Mouse (Mus musculus) spleen, adult 2 months (tissue): ENCODE measurements around the gene Tln1. TPM values are rescaled to one million over a fixed set of nuclear protein-coding genes. Genes with fewer than 3 reads are reported as not detected.
A peak's percentile ranks its signal among the peaks of the same experiment; 100 is the strongest.
"Not testable (repeated sequence)": the region's sequence is repeated elsewhere in the genome, so short reads cannot be mapped to it uniquely, and the experiment has no call there.

Source experiments
- DNase-seq, 2 experiments: peaks; one replicate each; pipeline versions ENCODE4 v3.0.0 to v3.0.0-alpha.2; 2012 to 2021; ENCODE audit warnings: low spot score in 2 of 2, low read depth in 1 of 2
- H3K27ac ChIP-seq: fragments of 200-500 bp; 2 replicates; pipeline ENCODE4 v1.5.1; 2012; ENCODE audit warnings: low read length, inconsistent platforms; ENCODE audit not compliant: insufficient read depth
- H3K27me3 ChIP-seq: fragments of 200-500 bp; 2 replicates; pipeline ENCODE4 v1.6.1; 2012; ENCODE audit warnings: mild to moderate bottlenecking, moderate library complexity, low read length, inconsistent platforms; ENCODE audit not compliant: control insufficient read depth, insufficient read depth
- H3K36me3 ChIP-seq: fragments of 200-500 bp; 2 replicates; pipeline ENCODE4 v1.6.1; 2012; ENCODE audit warnings: mild to moderate bottlenecking, low read length, inconsistent platforms; ENCODE audit not compliant: control insufficient read depth, insufficient read depth
- H3K4me1 ChIP-seq: fragments of 200-500 bp; 2 replicates; pipeline ENCODE4 v1.6.1; 2011; ENCODE audit warnings: inconsistent platforms; ENCODE audit not compliant: control insufficient read depth, insufficient read depth, insufficient read length
- H3K4me3 ChIP-seq: fragments of 200-500 bp; 2 replicates; pipeline ENCODE4 v1.5.1; 2011; ENCODE audit warnings: mild to moderate bottlenecking, inconsistent platforms; ENCODE audit not compliant: insufficient read depth, insufficient read length; ENCODE audit errors: extremely low read depth
- CTCF ChIP-seq: fragments of 200-500 bp; IDR thresholded peaks from 2 replicates; pipeline ENCODE4 v1.5.1; 2011; ENCODE audit warnings: mild to moderate bottlenecking, inconsistent platforms; ENCODE audit not compliant: insufficient read depth, insufficient read length, insufficient replicate concordance; ENCODE audit errors: extremely low read depth
- POLR2A ChIP-seq: fragments of 200-500 bp; IDR thresholded peaks from 2 replicates; pipeline ENCODE4 v1.6.1; 2011; ENCODE audit warnings: low read depth, low read length, inconsistent platforms
- WGBS: fragments of 180-500 bp; shearing (Covaris S2); methylation state at CpG from one replicate; pipeline ENCODE4 v1.1.7; 2018; 5-methylcytosine and 5-hydroxymethylcytosine counted together
- polyA plus RNA-seq: library from polyadenylated mRNA; depleted of rRNA; stranded (reverse); fragments of >200 nt; gene quantifications from 2 replicates; pipeline ENCODE4 v1.2.3, GENCODE M21; 2012

Gene Tln1
- polyA plus RNA-seq, 1 experiment: 163 TPM

DNA sequence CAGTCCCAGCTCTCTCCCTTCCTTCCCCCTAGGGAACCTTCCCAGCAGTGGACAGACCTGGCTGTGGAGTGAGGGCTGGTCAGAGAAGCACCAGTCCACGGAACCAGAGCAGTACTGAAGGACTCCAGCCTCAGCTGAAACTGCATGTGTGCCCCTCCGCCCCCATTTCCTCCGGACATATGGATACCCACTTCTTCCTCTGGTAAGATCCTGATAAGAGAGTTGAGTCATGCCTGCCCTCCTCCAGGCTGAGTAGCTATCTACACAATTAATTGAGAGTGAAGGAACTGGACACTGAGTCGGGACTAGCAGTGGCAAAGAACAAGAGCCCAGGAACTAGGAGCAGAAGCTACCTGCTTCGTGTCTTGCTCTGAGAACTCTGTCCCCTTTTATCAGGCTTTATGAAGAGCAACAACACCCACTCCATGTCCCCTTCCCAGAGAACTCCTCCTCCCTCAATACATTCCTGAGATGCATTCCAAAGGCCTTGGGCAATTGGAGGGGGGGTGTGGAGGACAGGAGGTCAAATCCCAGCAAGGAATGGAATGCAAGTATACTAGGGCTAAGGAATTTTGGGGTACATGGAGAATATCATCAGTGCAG lies 4.4 kb downstream of the Tln1 start:
- H3K4me3 ChIP-seq: peak overlapping the region; percentile 7; the same call in 1 of the 2 replicates
- TF ChIP-seq CTCF (no peak), POLR2A (no peak)
- peaks cover 22% of the 10 kb centered on the region; the same call in 1 of the 2 replicates for H3K4me1 ChIP-seq
- 18% methylated on average over 5 of the region's 5 CpGs for WGBS
- no peak for DNase-seq
- H3K27me3 ChIP-seq: no peaks in the 10 kb centered on the region
- H3K27ac ChIP-seq: peak overlapping the region; percentile 77
- H3K36me3 ChIP-seq: peaks cover 32% of the 10 kb centered on the region

GRCm38 (mm10) chr4:43555926-43556325 lies 6.6 kb downstream of the Tln1 start:
- Histone ChIP-seq H3K27me3 (no peaks in the 10 kb centered on the region), H3K4me1 (peaks cover 21% of the 10 kb centered on the region; the same call in 1 of the 2 replicates), H3K4me3 (no peak overlapping the region), H3K27ac (no peak overlapping the region), H3K36me3 (peaks cover 48% of the 10 kb centered on the region)
- no peak for DNase-seq
- TF ChIP-seq POLR2A (no peak), CTCF (no peak)
- 79% methylated on average over 7 of the region's 7 CpGs for WGBS

DNA sequence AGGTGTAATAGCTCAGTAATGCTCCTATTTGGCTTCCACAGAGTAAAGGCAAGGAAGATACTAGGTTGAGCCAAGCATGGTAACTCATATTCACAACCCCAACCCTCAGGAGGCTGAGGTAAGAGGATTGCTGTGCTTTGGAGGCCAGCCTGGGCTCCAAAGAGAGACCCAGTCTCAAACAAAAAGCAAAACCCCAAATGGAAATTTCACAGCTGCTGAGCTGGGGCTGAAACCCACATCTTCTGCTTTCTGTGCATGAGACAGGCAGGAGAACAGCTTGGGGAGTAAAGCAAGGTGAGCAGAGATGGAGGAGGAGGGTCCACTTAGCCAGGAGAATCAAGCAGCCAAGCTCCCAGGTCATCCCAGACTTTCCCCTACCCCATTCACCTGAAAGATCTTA lies 8.6 kb downstream of the Tln1 start:
- peaks cover 67% of the 10 kb centered on the region for H3K36me3 ChIP-seq
- no peak for DNase-seq
- TF ChIP-seq CTCF (no peak), POLR2A (no peak)
- peaks cover 14% of the 10 kb centered on the region; the same call in 1 of the 2 replicates for H3K4me1 ChIP-seq
- H3K27ac ChIP-seq: no peak overlapping the region
- no peak overlapping the region for H3K4me3 ChIP-seq
- no peaks in the 10 kb centered on the region for H3K27me3 ChIP-seq

- H3K36me3 ChIP-seq: peaks cover 80% of the 10 kb centered on the region
- 98% methylated on average over 5 of the region's 5 CpGs for WGBS
These were observed 10.1 kb downstream of the Tln1 start for GRCm38 (mm10) chr4:43552437-43552836.

DNA sequence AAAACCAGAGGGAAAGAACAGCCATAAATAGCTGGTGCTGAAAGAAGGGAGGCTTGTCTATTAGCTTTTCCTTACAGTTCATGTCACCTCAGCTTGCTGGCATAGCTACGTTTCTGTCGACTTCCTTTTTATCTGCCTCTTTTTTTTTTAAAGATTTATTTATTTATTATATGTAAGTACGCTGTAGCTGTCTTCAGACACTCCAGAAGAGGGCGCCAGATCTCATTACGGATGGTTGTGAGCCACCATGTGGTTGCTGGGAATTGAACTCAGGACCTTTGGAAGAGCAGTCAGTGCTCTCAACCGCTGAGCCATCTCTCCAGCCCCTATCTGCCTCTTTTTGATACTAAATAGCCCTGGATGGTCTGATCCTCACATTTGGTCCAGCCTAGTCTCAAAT lies 10.6 kb downstream of the Tln1 start:
- H3K36me3 ChIP-seq: peaks cover 85% of the 10 kb centered on the region
- not testable (repeated sequence) for H3K27ac ChIP-seq, H3K27me3 ChIP-seq, H3K4me1 ChIP-seq, DNase-seq, H3K4me3 ChIP-seq
- 84% methylated on average over 6 of the region's 6 CpGs for WGBS

More at GRCm38 (mm10) chr4:43552437-43552836, 10.1 kb downstream of the Tln1 start:
- peaks cover 3% of the 10 kb centered on the region; the same call in 1 of the 2 replicates for H3K4me1 ChIP-seq
- no peak for TF ChIP-seq POLR2A
- no peak for TF ChIP-seq CTCF
- no peaks in the 10 kb centered on the region for H3K27me3 ChIP-seq
- DNase-seq: no peak
- no peak overlapping the region for H3K4me3 ChIP-seq
- no peak overlapping the region for H3K27ac ChIP-seq

- Histone ChIP-seq H3K4me1 (no peaks in the 10 kb centered on the region), H3K27me3 (no peaks in the 10 kb centered on the region), H3K27ac (no peak overlapping the region), H3K36me3 (peaks cover 89% of the 10 kb centered on the region), H3K4me3 (no peak overlapping the region)
- DNase-seq: no peak
- TF ChIP-seq CTCF: no peak
- TF ChIP-seq POLR2A: no peak
- 95% methylated on average over 12 of the region's 12 CpGs for WGBS
These were observed 13.4 kb downstream of the Tln1 start for GRCm38 (mm10) chr4:43549055-43549454.

GRCm38 (mm10) chr4:43547160-43547559 lies 15.3 kb downstream of the Tln1 start:
- DNase-seq: no peak
- H3K4me3 ChIP-seq: no peak overlapping the region
- peaks cover 90% of the 10 kb centered on the region for H3K36me3 ChIP-seq
- WGBS: 88% methylated on average over 8 of the region's 8 CpGs
- TF ChIP-seq CTCF: no peak
- no peak for TF ChIP-seq POLR2A
- H3K27ac ChIP-seq: no peak overlapping the region
- H3K4me1 ChIP-seq: no peaks in the 10 kb centered on the region
- H3K27me3 ChIP-seq: no peaks in the 10 kb centered on the region
